Mouse (Mus musculus) heart, postnatal 36 days (tissue): Measurements from ENCODE around the gene Ttn. TPM values are rescaled to one million over a fixed set of nuclear protein-coding genes. Genes with fewer than 3 reads are reported as not detected.

Experiments used
- DNase-seq, 2 experiments: peaks; one replicate each; pipeline ENCODE4 v3.0.0; 2021 to 2022
- intact Hi-C: fragments of 180-260 bp; cut with DNase I; formaldehyde crosslinking; loops from one replicate; pipeline ENCODE4 v1.15.1; 2025
- total RNA-seq, 2 experiments: library from RNA; stranded (reverse); gene quantifications; 2 replicates each; pipeline ENCODE4 v1.2.3; 2021

Ttn gene
- total RNA-seq, 2 experiments from 2014 or later = 3,115 to 3,120 TPM

DNA sequence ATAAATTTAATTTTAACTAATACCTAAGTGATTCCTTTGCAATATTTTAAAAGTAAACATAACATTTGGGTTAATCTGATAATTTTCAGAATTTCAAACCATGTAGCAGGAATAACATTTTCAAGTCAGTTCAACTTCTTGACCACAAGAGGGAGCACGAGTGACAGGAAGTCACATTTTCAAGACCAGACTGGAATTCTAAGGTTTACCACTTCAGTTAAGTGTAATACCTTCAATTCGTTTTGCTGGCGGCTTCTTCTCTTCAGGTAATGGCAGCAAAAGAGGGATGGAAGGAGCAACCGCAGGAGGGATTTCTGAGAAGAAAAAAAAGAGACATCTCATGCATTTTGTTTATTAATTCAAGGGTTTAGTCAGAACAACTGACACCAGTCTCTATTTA is 115.4 kb downstream of the Ttn start:
- DNase-seq = no peak
- intact Hi-C loops = no loop called here

DNA sequence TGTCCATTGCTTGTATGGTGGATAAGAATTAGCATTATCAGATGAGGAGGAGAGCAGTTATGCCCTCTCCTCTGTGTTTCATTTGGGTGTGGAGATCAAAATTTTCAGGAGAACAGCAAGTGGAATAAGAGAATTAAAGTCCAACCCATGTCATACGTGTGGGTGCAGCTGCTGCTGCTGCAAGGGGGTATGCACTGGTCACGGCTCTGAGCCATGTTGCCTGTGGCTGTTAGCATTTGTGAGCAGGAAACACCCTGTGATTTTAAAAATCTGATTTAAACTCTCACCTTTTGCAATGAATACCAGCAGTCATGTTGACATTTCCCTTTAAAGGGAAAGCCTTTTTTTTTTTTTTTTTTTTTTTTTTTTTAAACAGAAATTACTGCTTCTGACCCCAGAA is 116.8 kb downstream of the Ttn start:
- no peak for DNase-seq
- intact Hi-C loops = no loop called here

DNA sequence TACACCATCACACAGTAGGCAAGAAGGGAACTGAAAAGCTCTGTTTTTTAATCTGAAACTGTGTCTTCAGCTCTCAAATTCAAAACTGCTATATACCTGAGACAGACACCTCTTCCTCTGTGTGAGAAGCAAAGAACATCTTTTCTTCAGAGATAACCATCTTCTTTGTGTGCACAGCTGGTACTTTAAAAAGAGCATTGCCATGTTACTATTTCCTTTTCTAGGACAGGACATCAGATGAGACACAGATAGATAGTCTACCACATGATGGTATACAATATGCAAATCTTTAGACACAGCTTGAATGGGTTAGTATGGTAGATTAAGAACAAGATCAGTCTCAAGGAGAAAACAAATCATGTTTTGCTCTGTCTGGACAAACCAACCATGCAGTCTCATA is 121.0 kb downstream of the Ttn start:
- DNase-seq = no peak
- intact Hi-C loops = no loop called here

DNA sequence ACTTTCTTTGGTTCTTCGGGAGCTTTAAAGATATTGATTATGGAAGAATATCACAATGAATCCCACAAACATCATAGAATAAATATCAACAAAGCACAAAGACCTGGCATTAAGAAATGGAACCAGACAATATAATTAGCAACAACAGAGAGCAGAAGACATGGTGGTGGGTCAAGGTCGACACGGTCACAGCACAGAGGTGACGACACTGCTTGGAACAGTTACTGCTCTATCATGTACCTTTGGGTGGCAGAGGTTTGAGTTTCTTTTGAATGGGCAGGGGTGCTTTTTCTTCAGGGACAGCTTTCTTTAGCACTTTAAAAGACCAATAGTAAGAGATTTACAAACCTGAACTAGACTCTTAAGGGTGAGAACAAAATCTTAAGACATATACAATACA is 132.3 kb downstream of the Ttn start:
- DNase-seq = no peak
- intact Hi-C loops = no loop called here

DNA sequence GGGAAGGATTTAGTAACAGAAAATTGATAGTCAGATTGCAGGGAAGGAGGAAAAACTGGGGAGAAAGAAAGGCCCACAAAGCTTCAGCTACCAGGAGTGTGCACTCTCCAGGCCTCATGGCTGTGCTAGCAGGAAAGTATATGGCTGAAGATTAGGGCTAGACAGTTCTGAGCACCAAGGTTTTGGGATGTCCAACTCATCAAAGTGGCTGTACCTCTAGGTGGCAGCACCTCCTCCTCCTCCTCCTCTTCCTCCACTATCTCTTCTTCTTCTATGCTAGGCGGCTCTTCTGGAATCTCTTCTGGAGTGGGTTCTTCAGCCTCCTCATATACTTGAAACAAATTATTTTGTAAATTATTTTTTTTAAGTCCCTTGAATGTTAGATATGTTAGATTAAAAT is 139.2 kb downstream of the Ttn start:
- DNase-seq = no peak
- intact Hi-C loops = no loop called here

DNA sequence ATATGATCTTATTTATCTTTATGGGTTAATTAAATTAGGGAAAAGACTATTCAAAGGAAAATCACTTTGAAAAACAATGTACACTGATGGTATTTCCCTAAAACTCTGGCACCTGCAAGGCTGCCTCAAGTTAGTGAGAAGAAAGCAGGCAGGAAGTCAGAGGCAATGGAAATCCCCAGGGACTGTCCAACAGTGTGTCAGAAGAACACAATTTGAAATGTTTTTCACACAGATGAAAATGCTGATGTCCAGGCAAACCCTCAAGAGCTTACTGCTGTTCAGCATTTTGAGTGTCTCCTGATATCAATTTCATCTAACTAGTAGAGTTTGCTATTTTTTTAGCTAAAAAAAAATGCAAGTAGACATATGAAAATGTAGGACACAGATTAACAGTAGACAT is 161.9 kb downstream of the Ttn start:
- intact Hi-C loops = no loop called here
- DNase-seq = no peak

DNA sequence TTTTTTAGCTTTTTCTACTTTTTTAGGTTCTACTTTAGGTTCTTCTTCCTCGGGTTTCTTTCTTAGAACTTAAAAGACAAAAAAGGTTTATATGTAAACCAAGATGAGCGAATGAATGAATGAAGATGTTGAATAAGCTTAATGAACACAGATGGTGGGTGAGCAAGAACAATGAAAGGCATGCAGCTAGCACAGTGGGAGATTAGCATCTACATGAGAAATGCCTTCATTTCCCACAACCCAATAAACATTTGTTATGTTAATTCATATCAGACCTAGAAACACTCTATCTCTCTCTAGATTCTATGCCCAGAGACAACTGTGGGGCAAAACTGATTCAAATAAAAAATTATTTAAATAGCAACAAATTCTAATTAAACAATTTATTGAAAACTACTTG is 164.6 kb downstream of the Ttn start:
- no peak for DNase-seq
- intact Hi-C loops = no loop called here

DNA sequence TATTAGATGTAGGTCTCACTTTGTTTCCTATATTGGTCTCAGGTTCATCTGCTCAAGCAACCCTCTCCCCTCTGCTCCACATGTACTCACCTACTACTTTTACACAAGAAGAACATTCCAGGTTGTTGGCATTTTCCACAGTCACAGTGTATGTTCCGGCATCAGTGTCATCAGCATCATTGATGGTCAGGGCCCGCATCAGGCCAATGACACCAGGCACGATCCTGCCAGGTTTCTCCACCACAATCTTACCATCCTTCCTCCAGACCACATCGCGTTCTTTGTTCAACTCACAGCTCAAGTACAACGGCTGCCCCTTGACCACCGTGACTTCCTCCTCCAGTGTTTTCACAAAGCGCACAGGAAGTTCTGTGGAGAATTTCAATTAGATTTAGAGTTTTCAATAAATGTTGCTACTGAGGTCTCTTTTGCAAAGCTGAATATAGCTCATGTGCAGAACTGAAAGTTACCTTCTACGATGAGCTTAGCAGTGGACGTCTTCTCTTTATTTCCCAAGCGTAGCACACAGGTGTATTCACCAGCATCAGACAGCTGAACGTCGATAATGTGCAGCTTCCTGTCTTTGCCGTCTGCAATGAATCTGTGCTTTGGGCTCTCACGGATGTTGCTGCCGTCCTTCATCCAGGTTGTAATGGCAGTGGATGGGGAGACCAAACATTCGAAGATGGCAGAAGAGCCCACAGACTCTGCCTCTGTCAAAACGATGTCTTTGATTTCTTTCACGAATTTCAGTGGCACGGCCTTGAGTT is 168.1 kb downstream of the Ttn start:
- intact Hi-C loops = no loop called here

DNA sequence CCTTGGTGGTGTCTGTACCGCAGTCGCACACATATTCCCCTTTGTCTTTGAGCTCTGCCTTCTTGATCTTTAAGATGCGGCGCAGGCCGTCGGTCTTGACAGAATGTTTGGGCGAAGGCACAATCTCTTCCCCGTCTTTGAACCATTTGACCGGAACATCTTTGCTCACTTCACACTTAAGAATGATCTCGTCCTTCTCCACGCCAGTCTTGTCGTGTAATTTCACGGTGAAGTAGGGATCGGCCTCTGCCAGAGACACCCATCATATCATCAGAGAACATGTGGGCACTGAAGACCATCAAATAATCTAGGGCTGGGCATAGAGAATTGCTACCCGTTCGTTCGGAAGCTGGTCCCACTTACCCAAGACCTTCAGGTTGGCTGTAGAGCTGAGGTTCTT is 171.2 kb downstream of the Ttn start:
- no peak for DNase-seq
- intact Hi-C loops = no loop called here

More for the DNA sequence above, 168.1 kb downstream of the Ttn start:
- DNase-seq = no peak

DNA sequence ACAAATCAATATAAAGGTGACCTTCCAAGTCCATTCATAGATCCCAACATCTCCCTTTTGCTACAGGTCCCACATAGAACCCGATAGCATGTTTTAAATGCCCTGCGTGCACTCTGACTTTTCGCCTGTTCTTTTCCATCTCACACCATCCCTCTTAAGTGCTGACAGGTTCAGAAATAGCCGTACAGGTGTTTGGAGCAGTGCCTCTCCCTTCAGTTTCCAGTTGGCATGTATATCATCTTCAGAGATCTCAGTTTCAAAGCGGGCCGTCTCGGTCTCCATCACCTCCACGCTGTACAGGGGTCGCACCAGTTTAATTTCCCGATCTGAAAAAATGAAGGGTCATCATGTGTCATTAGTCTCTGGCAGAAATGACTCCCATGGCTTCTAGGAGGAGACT is 174.0 kb downstream of the Ttn start:
- intact Hi-C loops = no loop called here
- DNase-seq = no peak

DNA sequence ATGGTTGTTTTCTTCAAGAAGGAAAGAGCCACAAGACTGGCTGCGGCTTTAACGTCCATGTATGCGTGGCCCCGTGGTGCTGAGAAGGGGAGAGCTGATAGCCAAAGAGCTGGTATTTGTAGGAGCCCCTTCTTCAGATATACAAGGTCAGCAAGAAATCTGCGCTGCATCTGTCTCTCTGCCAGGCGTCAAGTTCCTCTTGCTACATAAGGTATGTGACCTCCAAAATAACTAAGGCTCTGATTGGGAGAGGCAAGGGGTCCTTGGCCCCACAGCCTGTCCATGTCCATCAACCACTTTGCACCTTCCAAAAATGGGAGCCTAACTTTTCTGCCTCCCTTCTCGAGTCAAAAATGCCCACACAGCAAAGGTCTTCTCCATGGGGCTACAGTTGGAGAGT is 175.1 kb downstream of the Ttn start:
- DNase-seq = no peak
- intact Hi-C loops = no loop called here

DNA sequence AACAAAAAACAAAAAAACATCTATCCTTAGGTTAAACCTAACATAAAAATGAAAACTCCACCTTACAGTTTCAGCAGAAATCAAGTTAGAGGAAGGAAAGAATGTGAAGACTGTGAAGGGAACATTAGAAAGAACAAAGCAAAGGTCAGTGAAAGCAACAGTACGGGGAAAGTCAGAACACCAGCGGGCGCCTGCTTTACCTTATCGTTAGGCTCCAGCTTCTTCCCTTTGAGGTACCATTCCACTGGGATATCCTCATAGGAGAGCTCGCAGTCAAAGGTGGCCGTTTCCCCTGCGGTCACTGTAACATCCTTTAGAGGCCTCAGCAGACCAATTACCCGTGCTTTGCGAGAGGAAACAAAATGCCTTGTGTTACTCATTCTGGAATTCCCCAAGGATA is 175.5 kb downstream of the Ttn start:
- no peak for DNase-seq
- intact Hi-C loops = no loop called here

DNA sequence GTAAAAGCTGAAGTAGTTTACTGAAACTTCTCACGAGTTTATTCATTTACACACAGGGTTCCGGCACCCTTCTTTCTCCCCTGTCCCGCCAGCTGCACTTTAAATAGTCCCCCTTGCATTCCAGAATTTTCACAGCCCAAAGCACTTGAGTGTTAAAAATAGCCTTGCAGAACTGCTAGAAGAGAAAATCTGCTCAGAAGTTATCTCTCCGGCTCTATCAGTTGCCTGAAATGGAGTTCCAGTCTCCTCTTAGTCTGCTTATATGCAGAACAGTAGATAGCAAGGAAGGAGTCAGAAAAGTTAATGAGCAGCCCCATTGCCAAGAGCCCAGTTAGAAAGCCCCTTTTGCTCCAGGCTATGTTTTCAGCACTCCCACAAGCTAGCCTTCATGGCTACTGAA is 176.0 kb downstream of the Ttn start:
- DNase-seq = no peak
- intact Hi-C loops = no loop called here

DNA sequence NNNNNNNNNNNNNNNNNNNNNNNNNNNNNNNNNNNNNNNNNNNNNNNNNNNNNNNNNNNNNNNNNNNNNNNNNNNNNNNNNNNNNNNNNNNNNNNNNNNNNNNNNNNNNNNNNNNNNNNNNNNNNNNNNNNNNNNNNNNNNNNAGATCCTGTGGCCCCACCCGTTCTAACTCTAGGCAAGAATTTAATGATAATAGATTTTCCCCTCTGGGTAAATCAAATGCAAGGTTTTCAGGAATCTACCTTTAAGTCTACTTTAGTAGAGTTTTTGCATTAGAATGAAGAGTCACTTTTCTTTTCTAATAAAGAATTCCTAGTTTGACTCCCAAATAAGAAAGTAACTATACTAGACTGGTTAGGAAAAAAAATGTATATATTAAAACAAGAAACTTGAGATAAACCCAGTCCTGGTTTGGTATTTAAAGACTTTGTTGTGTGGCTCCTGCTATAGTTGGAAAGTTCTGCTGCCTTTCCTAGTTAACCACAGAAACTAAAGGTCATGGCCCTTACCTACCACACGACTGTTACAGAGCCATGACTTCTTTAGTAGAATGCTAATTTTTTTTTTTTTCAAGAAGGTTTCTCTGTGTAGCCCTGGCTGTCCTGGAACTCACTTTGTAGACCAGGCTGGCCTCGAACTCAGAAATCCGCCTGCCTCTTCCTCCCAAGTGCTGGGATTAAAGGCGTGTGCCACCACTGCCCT is 177.0 kb downstream of the Ttn start:
- intact Hi-C loops = no loop called here
- no peak for DNase-seq

DNA sequence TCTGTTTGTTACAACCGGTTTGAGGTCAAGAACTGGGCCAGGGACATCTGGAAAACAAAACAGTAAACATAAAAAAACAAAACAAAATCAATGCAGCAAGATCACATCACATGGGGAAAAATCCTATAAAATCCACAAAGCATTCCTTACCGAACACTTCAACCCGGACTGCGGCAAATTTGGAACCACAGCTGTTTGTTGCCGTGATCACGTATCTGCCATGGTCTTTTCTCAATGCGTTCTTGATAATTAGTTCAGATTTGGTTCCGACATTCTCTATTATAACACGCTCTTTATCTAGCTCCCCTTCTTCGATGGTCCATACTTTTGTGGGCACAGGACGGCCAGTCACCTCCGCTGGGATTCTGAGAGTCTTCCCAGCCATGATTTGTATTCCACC is 198.2 kb downstream of the Ttn start:
- intact Hi-C loops = no loop called here
- no peak for DNase-seq

DNA sequence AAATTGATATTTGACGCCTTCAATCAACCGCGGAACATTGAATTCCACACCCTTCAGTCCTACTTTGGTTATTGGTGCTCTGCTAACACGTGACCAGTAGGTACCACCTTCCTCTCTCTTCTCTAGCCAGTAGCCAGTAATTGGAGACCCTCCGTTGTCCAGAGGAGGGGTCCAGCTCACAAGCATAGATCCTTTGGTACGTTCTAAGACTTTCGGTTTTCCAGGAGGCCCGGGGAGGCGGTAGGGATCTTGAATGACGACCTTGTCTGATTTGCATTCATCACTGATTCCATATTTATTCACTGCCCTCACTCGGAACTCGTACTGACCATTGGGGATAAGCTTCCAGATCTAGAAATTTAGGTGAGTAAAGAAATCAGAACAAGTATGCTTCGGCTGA is 201.6 kb downstream of the Ttn start:
- DNase-seq = no peak
- intact Hi-C loops = no loop called here

DNA sequence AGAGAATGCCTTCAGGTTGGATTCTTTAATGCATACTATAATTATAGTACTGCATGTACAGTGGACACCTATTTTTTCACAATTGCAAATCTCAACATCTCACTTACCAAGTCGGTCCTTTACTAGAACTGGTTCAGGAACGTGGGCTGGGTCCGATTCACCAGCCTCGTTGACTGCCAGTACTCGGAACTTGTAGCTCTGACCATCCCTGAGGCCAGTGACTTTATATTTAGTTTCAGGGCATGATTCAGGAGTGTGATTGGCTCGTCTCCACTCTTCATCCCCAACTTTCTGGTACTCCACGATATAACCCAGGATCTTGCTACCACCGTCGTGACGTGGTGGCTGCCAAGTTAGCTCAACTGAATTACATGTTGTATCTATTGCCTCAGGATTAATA is 212.5 kb downstream of the Ttn start:
- intact Hi-C loops = no loop called here
- DNase-seq = no peak

DNA sequence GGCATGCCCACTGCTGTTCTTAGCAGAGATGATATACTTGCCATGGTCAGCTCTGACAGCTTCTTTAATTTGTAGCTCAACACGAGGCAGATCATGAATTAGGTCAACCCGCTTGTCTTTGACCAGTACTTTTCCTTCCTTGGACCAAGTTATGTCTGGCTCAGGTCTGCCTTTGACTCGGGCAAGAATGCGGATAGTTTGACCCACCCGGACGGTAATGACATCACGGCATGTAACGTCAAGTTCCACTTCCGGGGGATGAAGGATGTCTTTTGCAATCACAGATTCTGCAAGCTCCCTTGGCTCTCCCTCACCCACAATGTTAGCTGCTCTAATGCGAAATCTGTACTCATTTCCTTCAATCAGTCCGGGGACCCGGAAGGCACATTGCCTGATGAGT is 215.1 kb downstream of the Ttn start:
- no peak for DNase-seq
- intact Hi-C loops = no loop called here

DNA sequence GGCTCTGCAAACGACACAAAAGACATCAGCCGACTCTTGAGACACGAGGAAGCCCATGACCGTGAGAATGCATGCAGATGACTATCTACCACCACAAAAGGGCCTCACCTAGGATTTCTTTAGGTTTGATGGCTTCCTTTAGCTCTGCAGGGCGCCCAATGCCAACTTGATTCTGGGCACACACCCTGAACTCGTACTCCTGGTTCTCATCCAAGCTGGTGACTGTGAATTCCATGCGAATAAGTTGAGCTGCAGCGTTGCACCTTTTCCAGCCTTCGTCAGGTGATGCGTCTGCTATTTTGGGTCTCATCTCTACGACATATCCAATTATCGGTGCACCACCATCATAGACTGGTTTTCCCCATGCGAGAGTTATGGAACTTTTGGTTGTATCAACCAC is 217.8 kb downstream of the Ttn start:
- no peak for DNase-seq
- intact Hi-C loops = no loop called here

DNA sequence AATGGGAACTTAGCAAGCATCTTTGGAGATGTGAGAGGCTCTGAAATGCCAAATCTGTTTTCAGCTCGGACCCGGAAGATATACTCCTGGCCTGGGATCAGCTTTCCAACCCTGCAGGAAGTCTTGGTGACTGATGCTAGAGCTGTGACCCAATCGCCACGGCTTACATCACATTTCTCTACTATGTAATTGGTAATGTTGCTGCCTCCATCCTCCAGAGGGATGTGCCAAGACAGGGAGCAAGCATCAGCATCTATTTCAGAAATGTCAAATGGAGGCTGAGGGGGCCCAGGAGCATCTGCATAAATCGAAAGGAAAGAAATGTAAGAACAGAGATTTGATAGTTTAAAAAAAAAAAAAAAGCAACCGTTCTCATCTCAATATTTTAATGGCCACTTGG is 220.2 kb downstream of the Ttn start:
- no peak for DNase-seq
- intact Hi-C loops = no loop called here

DNA sequence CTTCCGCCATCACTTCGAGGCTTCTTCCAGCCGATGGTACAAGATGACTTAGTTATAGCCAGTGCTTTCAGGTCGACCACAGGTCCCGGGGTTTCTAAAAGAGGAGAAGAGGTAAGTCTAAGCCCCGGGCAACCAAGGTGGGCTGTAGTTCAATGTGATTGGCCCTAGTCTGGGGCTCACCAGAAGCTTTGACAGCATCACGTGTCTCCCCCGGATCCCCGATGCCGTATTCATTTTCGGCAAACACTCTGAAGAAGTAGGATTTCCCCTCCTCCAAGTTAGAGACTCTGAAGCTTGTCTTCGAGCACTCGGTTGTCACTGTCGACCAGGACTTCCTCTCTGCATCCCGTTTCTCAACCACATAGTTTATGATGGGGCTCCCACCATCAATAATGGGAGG is 225.9 kb downstream of the Ttn start:
- intact Hi-C loops = no loop called here
- no peak for DNase-seq

DNA sequence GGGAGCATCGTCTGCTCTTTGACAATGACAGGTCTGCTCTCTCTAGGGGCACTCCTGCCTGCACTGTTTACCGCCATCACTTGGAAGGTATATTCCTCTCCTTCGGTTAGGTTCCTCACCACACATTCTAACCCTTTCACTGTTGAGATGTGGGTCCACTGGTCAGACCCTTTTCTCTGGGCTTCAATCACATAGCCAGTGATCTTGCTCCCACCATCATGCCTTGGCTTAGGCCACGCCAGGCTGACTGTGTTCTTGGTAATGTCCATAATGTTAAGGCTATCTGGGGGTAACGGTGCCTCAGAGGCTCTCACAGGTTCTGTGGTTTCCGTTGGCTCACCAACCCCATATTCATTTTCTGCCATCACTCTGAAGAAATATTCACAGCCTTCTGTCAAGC is 230.4 kb downstream of the Ttn start:
- no peak for DNase-seq
- intact Hi-C loops = no loop called here
